Mouse (Mus musculus) layer of hippocampus, adult 9-11 months (tissue): ENCODE data around the gene Col9a1.

Source experiments
- DNase-seq: peaks from one replicate; pipeline ENCODE4 v3.0.0; 2022

Col9a1 gene

DNA sequence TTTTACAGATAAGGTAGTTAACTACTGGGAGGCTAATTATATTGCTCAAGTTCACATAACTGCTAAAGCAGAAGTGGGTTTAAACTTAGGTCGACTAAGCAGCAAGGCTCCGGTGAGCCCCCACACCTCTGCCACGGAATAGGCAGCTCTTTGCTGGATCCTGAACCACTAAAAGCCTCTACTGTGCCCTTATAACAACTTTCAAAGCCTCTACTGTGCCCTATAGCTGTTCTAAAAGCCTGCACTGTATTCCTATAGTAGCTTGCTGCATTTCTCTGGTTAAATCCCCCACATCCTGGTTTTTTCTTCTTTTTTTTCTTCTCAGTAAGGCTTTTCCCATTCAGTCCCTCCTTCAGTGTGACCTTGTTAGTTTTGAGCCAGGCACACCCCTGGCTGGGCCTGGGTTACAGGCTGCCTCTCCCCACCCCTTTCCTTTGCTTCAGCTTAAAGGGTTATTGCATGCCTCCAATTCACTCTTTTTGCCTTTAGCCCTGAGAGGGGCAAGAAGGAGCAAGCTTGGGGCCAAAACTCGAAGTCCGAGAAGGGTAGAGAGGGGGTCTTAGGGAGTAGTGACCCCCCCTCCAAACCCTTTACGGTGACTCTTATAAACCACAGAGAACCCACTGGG is at the start of gene Col9a1:
Gene Col9a1, plus strand, starts transcription at position 387 of the 628 bp plus-strand sequence.
- DNase-seq = no peak

DNA sequence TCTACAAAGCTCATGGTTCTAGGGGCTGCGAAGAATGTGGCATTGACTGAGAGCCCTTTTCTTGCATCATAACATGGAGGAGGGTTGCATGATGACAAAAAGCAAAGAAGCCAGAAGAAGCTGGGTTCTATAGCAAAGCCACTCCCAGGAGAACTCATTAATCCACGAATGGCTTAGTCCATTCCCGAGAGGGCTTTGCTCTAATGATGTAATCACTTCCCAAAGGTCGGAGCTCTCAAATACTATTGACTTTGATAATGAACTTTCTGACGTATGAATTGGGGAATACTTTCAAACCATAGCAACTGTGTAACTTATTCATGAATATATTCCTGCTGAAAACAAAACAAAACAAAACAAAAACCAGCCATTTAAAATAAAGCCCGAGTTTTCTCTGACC is 49.5 kb upstream of the Col9a1 start:
- no peak for DNase-seq

DNA sequence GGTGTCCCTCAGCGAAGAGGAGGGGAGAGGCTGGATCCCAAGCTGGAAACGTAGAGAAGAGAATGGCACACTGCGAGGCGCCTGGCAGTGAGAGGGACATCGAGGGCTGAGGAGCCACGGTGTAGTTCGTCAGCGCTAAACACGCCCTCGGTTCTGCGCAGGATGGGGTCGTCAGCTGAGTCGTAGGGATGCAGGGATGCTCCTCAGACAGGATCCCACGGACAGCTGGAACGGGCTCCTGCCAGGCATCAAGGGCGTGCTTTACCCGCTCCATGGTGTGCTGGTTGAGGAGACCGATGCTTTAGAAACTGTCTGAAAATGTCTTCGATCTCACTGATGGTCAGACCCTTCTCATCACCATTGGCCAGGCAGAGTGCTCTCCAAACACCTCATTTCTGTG is 43.6 kb upstream of the Col9a1 start:
- DNase-seq = no peak

DNA sequence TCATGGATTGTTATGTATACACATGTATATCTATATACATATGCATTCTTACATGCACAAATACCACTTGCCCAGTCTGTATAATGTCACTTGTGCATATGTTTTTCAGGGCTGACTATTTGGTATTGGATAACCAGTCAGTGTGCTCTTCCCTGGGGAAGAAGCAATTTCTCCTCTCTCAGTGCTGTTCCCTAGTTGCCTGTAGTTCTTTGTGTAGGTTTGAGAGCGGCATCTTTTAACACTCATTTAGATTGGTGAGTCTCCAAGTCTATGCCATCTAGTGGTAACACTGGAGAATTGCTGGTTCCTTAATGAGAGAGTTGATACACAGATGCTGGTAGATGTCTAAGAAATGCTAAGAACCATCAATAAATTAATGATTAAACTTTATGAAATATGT is 42.6 kb upstream of the Col9a1 start:
- DNase-seq = no peak

DNA sequence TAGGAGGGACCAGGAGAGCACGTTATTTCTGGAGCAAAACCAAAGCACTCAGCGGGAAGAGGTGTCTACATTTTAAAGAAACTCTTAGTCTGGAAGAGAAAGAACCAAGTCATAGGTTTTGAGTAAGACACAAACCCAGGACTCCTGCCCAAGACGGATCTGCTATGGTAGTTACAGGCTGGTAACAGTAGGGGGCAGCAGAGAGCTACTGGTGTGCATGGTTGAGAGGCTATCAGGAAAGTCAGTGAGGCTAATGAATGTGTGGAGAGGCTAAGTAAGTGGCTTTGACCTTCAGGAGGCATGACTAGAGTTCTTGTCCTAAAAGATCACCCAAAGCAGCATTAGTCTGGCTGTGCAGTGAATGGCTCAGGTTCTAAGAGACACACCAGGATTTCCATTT is 40.3 kb upstream of the Col9a1 start:
- DNase-seq = peak; percentile 35

DNA sequence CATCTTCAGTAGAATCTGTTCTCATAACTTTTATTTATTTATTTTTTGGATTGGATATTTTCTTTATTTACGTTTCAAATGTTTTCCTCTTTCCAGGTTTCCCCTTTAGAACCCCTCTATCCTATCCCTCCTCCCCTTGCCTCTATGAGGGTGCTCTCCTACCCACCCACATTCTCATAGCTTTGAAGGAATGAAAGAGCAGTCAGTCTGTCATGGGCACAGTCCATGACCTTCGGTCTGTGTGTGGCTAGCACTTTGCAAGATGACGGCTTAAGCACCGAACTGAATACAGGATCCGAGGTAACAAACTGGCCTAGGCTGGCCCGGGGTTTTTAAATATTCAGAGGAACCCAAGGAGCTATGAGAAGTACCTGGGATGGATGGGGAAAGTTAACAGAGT is 36.9 kb upstream of the Col9a1 start:
- no peak for DNase-seq

DNA sequence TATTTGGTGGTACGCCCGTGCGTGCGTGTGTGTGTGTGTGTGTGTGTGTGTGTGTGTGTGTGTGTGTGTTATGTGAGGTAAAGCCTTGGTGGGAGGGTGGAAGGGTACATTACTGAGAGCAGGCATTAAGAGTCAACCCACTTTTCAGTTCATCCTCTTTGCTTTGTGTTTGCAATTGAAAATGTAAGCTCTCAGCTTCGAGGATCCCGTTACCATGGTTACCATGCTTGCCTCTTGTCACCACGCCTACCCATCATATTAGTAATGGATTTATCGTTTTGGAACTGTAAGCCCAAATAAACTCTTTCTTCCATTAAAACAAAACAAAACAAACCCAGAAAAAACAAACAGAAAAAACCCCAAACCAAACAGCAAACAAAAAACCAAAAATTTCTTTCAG is 33.9 kb upstream of the Col9a1 start:
- no peak for DNase-seq

DNA sequence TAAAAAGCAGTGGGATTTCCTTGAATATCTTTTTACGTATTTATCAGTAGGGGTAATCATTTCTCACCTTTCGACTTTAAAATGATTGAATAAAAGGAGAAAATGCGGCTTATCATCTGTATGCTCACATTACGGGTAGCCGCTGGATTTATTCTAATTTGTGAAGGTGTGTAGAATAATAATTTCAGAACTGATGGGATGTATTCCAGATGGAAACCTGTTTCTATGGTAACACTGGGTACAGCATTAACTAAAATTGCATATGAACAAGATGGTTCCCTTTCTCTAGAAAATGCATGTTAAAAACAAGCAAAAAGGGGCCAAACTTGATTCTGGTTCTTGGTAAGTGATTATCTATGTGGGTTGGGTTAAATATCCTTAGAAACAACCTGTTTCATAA is 19.7 kb upstream of the Col9a1 start:
- no peak for DNase-seq

DNA sequence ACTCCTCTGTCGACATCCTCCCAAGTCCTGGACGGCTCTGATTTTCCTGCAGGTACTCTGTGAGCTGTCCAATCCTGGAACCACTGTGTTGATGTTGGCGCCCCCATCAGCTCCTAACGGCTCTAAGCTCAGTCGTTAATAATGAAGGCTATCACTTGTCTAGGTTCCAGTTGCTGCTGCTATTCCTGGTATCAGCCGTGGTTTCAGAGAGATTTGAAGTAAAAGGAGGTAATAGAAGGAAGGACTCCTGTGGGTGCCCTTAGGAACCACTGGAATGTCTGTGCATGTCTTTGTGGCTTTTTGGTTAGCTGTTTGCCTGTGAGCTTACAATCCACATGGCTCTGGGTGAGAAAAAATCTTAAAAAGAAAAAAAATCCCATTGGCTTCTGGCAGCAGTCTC is 8.0 kb upstream of the Col9a1 start:
- no peak for DNase-seq

DNA sequence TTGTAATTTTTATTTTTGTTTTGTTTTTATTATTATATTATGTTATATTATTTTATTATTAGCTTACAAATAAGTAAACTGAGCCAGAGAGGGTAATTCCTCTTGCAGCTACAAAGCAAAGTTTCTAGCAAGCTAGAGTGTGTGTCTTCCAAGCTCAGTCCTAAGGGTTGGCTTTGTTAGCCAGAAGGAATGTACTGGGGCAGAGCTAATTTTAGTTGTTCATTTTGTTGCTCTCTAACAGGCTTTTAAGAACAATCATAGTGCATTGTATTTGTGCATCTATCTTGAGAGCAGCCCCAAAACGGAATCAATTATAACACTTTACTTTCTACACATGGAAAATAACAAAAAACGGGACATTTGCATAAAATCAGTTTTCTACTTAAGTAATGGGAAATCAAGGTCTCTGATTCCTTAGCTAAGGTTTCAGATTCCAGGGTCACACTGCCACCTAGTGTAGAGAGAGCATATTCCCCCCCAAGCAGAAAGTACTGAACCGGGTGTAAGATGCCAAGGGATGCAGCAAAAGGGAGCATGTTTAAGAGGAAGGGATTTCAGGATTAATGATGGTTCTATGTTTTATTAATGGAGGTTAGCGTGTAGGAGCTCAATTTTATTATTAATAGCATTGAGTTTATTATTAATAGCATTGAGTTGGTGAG is 6.1 kb upstream of the Col9a1 start:
- DNase-seq = peak; percentile 35

DNA sequence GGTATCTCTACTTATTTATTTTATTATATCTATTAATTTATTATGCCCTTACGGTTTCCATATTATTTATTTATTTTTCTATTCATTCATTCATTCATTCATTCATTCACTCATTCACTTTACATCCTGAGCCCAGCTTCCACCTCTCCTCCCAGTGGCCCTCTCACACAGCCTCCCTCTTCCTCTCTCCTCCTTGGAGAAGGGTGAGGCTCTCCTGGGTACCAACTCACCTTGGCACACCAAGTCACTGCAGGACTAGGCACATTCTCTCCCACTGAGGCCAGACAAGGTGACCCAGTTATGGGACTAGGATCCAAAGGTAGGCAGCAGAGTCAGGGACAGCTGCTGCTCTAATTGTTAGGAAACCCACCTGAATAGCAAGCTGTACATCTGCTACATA is 5.5 kb upstream of the Col9a1 start:
- DNase-seq = no peak

DNA sequence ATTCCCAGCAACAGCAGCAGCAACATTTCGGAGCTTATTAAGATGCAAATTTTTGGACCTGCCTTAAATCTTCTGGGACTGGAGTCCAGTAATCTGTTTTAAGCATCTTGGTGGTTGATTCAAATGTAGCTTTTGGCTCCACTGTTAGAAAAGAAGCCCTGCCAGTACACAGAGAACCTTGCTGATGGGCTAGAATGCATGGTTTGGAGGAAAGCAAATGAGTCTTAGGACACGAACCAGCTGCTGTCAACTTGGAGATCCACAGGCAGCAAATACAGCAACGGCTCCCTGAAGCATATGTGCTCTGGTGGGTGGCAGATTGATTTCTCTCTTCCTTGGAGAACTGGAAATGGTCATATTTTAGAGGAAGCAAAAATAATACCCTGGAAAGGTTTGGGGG is 4.8 kb upstream of the Col9a1 start:
- DNase-seq = peak; percentile 10

DNA sequence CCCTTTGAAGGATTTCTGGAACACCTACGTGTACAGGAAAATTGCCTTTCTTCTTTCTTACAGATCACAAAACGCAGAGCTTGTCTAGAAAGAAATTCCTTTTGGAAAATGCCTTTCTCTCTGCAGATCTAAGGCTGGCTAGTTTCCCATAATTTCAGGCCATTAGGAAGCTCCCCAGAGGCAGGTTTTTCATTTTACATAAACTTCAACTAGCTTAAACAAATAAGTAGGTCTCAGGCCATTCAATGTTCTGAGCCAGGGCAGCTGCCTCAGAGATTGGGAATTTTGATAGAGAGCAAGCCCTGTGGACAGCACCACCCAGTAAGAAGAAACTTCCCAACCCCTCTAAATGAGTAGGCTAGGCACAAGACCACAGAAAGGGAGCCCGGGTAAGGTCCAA is 1.6 kb upstream of the Col9a1 start:
- DNase-seq = no peak

DNA sequence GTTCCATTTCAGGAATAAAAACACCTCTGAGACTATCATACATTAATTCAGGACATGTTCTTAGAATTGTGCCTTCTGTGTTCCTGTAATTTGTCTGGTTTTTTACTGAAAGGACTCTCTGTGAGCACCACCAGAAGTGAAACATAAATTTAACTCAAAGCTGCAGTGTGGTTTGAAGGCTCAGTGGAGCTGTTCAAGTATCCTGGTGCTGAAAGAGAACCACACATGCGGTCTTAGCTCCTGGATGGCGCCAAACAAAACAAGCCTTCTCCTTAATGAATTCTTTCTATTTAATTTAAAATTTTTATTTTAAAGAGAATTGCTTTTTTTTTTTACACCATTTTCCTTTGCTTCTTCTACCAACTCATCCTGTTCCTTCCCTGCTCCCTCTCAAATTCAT is 2.4 kb downstream of the Col9a1 start:
- no peak for DNase-seq

DNA sequence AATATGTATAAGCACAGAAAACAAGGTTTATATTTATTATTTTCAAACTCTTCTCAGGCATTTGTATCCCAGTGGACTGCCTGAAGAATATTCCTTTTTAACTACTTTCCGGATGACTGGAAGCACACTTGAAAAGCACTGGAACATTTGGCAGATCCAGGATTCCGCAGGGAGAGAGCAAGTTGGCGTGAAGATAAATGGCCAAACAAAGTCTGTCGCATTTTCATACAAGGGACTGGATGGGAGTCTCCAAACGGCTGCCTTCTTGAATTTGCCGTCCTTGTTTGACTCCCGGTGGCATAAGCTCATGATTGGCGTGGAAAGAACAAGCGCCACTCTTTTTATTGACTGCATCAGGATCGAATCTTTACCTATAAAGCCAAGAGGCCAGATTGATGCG is 7.6 kb downstream of the Col9a1 start:
- DNase-seq = peak; percentile 19

DNA sequence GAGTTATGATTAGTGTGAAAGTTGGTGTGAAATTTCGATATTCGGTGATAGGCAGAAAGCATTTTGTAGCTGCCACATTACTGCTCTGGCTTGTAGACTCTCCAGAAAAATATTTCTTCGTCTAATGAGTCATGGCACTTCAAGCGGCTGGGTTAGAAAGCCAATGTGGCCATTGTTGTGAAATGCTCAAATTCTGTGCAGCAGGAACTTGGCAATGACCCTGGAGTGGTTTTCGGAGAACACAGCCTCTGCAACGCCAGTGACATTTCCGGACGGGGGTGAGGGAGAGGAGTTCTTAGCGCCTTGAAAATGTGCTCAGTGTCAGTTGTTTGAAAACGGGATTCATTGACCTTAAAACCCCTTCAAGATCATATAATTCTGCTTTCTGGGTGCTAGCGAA is 9.6 kb downstream of the Col9a1 start:
- no peak for DNase-seq

DNA sequence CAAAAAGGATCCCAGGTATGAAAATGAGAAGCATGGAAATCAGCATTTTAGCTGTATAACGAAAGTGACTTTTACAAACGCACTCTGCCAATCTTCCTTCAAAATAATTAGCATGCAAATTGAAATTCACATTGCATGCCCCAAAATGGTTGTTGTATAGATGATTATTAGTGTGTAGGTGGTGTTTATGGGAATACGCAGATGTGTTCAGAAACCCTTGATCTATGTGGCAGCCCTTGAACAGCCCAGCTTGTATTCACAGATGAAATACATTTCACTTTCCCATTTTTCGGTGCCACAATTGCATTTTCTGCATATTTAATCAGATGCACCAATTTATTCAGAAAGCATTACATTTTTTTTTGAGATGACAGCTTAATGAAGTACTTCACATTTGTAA is 14.3 kb downstream of the Col9a1 start:
- DNase-seq = no peak

DNA sequence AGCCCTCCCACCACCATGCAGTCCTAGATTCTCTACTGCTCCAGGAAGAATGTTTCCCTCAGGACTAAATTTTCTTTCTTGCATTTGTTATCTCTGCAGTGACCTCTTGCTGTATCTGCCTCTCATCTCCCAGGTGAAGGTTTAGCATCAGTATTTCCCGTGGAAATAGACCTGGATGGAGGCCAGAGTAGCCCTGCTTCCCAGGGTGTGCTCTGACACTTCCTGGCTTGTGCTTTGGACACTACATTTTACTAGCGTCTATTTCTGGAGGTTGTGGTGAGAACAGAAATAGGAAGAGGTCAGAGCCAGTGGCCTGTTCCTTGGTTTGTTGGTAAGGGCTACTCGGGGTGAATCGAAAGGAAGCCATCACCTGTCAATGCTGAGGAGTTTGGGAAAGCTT is 16.7 kb downstream of the Col9a1 start:
- no peak for DNase-seq

DNA sequence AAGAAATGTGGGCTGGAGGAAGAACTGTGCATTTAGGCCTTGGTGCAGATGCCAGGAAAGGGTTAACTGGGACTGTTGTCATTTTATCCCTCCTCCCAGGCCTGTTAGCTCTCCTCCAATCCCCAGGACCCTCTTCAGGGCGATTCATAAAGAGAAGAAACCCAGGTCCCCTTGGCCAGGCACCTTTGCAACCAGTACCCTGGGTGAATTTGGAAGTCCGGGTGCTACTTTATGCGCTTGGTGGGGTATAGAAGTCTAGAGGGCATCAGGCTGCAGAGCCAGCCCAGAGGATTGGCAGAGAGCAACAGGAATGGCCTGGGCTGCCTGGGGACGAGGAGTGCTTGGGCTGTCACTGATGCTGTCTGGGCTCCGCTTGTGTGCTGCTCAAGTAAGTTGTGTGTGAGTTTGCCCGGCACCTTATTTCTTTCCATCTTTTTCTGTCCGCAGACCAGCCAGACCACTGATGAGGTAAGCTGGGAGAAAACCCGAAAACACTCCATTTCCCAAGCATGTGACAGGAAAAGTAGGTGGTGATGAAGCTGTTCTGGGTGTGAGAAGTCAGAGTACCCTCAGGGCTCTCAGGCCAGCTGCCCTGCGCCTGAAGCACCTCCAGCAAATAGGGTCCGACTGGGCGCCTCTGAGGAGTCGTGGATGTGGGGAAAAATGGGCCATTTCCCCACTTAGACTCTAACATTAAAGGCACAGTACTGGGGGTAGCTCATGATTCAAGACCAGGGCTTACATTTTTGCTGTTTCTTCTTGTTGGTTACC is 17.8 kb downstream of the Col9a1 start:
- no peak for DNase-seq

DNA sequence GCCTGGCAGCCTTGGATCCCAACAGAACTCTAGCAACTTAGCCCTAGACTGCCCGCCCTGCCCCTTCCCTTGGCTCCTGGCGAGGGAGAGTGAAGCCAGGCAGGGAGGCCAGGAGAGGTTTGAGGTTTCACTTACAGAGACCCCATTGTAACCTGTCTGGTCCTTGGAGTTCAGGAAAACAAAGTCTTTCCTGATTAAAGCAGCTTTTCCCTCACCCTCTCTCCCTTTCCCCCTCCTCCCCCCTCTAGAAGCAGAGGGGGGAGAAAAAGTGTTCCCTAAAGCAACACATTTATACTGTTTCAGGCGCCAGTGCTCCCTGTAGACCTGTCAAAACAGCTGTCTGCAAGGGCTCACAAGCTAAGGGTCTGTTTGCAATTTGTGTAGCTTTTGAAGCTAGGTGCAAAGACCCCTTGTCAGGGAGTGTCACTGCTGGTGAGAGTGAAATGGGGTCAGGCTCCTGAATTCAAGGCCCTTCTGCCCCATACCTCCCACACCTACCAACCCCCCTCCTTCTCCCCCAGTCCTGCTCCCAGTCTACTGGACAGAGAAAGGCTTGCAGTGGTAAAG is 18.6 kb downstream of the Col9a1 start:
- DNase-seq = no peak

DNA sequence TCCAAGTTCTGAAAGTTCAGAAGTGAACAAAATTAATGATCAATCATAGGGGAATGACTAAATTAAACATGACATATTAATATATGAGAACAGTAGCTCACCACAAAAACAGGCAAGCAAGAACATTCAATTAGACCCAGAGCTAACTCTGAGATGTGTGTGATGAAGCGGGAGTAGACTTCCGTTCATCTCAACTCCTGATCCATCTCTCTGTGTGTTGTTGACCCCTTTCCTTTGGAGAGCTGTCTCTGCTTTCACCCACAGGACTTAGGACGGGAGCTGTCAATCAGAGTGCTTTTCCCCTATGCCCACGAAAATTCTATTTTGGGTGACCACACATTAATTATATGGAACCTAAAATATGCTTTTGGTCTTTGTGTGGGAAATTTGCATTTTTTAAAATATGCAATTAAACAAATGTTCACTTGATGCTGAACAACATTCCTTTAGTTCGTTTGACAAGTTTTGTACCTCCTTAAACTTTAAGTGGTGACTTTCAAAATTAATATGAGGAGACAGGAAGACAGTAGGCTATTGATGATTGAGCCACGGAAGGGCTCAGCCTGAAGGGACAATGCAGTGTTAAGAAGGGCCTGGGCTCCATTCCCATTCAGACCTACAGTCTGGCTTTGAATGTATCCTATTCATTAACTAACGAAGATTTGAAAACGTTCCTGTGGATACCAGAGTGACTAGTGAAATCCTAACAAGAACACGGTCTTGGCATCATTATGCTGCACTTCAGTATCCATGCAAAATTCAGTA is 34.4 kb downstream of the Col9a1 start:
- no peak for DNase-seq

DNA sequence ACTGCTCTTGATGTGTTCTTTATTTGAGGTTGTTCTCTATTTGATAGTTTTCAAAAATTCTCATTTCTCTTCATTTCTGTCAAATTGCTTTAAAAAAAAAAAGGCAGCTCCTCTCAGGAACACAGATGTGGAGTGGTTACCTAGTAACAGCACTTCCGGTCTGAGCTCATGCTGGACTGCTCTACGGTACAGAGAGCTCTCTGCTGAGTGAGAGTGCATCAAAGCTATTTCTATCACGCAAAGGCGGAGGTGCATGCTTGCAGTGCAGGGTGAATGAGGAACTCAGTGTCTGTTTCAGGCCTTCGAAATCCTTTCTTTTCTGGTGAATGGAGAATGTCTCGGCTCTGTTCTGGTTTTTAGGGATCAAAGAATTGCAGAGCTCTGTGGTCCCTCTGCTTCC is 41.6 kb downstream of the Col9a1 start:
- DNase-seq = no peak

DNA sequence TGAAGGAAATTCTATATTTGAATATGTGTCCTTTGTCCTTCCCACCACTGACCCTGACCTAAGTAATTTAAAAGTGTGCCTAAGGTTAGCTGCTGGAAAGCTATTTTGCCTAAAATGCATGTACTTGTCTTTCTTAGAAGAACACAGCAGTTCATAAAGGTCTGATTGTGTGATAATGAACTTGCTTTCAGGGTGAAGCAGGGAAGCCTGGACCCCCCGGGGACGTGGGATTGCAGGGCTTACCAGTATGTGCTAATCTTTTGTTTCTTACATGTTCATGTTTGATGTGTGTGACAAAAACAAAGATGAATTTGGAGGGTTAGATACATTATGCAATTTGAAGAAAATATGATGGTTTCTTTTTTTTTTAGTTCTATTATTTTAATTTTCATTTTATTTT is 44.8 kb downstream of the Col9a1 start:
- no peak for DNase-seq
